Mouse (Mus musculus) kidney, postnatal 10 days (tissue): ENCODE measurements around the gene Eef1akmt3.
"Not testable (repeated sequence)": the region's sequence is repeated elsewhere in the genome, so short reads cannot be mapped to it uniquely, and the experiment has no call there.

Experiments used
- DNase-seq: peaks from one replicate; pipeline ENCODE4 v3.0.0; 2021; ENCODE audit warnings: mixed read lengths

Gene Eef1akmt3

GRCm38 (mm10) chr10:127070190-127071121 lies 29.1 kb upstream of the Eef1akmt3 start, which contains the start of gene Tspan31:
Gene Tspan31 (minus strand): TSS chr10:127070264.
- DNase-seq, result peak; percentile 94

- no peak for DNase-seq
Observed at GRCm38 (mm10) chr10:127069281-127070189, 28.2 kb upstream of the Eef1akmt3 start.

GRCm38 (mm10) chr10:127068360-127069038 lies 27.2 kb upstream of the Eef1akmt3 start:
- no peak for DNase-seq

- no peak for DNase-seq
Observed at GRCm38 (mm10) chr10:127066519-127067018, 25.3 kb upstream of the Eef1akmt3 start.

- DNase-seq, result no peak
Observed at GRCm38 (mm10) chr10:127065981-127066380, 24.7 kb upstream of the Eef1akmt3 start.

- peak; percentile 42 for DNase-seq
Observed at GRCm38 (mm10) chr10:127063913-127064870, 22.9 kb upstream of the Eef1akmt3 start.

- peak; percentile 100 for DNase-seq
Observed at GRCm38 (mm10) chr10:127063239-127063872, 22.0 kb upstream of the Eef1akmt3 start, which contains the start of gene Cdk4. Gene Cdk4 (plus strand): TSS chr10:127063534.

- no peak for DNase-seq
Observed at GRCm38 (mm10) chr10:127062503-127062902, 21.2 kb upstream of the Eef1akmt3 start.

GRCm38 (mm10) chr10:127062101-127062500 lies 20.8 kb upstream of the Eef1akmt3 start:
- not testable (repeated sequence) for DNase-seq

- DNase-seq, result no peak
Observed at GRCm38 (mm10) chr10:127061513-127061912, 20.2 kb upstream of the Eef1akmt3 start.

GRCm38 (mm10) chr10:127061085-127061484 lies 19.8 kb upstream of the Eef1akmt3 start:
- DNase-seq, result no peak

- peak; percentile 85 for DNase-seq
Observed at GRCm38 (mm10) chr10:127059968-127060916, 18.9 kb upstream of the Eef1akmt3 start, which contains the start of gene March9. Gene March9 (minus strand): TSS chr10:127060184.

GRCm38 (mm10) chr10:127059174-127059967 lies 18.1 kb upstream of the Eef1akmt3 start:
- peak; percentile 57 for DNase-seq

- no peak for DNase-seq
Observed at GRCm38 (mm10) chr10:127058708-127059107, 17.4 kb upstream of the Eef1akmt3 start.

GRCm38 (mm10) chr10:127058161-127058560 lies 16.8 kb upstream of the Eef1akmt3 start:
- DNase-seq, result peak; percentile 88

- DNase-seq, result no peak
Observed at GRCm38 (mm10) chr10:127056490-127056889, 15.2 kb upstream of the Eef1akmt3 start.

GRCm38 (mm10) chr10:127055406-127055805 lies 14.1 kb upstream of the Eef1akmt3 start:
- no peak for DNase-seq

- DNase-seq, result peak; percentile 57
Observed at GRCm38 (mm10) chr10:127054646-127055045, 13.3 kb upstream of the Eef1akmt3 start.
